Mouse (Mus musculus): ENCODE data around the gene Azi2.

The Azi2 gene

GRCm38 (mm10) chr9:118082575-118083431, 42.5 kb downstream of the Azi2 start:
- peak; percentile 59; the same call in 1 of the 2 replicates for ATAC-seq (ENCODE audit: low TSS enrichment)

- ATAC-seq (ENCODE audit: low TSS enrichment), result no peak
These were observed 43.5 kb downstream of the Azi2 start for GRCm38 (mm10) chr9:118083834-118084233.

- peak; percentile 91 for ATAC-seq (ENCODE audit: low TSS enrichment)
These were observed 59.1 kb downstream of the Azi2 start for GRCm38 (mm10) chr9:118099395-118099794.

GRCm38 (mm10) chr9:118100484-118100883, 60.2 kb downstream of the Azi2 start:
- ATAC-seq (ENCODE audit: low TSS enrichment), result no peak

GRCm38 (mm10) chr9:118101802-118102201, 61.5 kb downstream of the Azi2 start:
- ATAC-seq (ENCODE audit: low TSS enrichment), result no peak

- ATAC-seq (ENCODE audit: low TSS enrichment), result peak; percentile 99
These were observed 68.3 kb downstream of the Azi2 start for GRCm38 (mm10) chr9:118108527-118109011.

GRCm38 (mm10) chr9:118109697-118110359, 69.5 kb downstream of the Azi2 start:
- ATAC-seq (ENCODE audit: low TSS enrichment), result no peak

GRCm38 (mm10) chr9:118110360-118110710, 70.0 kb downstream of the Azi2 start:
- ATAC-seq (ENCODE audit: low TSS enrichment), result no peak
